Mouse (Mus musculus): ENCODE data around the gene Tmbim6. TPM values are rescaled to one million over a fixed set of nuclear protein-coding genes. Genes with fewer than 3 reads are reported as not detected.

The Tmbim6 gene
- 635 and 663 TPM in 2 replicates for total RNA-seq (2023)

DNA sequence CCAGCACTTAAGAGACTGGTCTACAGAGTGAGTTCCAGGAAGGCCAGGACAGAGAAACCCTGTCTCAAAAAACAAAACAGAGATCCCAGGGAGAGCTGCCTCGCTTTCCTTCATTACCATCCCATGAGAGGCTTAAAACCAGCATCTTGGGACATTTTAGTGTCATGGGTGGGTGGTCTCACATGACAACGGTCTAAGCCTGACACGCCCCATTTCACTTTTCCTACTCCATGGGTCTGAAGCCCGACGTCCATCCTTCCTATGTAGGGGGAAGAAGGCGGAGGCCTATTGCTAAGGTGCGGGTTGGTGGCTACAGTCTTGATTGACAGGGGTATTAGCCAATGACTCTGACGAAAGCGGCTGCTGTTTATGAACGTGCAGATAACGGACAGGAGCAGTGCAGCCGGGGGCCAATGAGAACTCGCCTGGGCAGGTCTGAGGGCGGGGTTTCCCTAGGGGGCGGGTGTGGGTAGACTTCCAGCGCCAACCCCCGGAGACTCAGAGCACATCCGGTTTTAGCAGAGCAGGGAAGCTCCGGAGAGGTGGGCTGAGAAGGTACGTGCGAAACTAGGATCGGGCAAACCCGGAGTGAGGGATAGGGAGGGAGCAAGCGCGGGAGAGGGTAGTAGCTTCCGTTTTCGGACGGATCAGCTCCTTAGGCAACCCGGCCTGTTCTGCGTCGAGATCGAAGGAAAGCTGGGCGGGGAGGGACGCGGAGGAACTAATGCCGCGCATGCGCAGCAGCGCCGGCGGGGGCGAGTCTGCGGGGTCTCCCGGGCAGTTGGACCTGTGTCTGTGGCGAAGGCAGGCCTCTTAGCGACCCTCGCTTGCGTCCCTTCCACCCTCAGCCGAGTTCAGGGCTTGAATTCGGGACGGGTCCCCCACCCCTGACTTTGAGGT lies at the start of gene Tmbim6:
Gene Tmbim6, plus strand, starts transcription at position 397 of the 900 bp plus-strand sequence.

DNA sequence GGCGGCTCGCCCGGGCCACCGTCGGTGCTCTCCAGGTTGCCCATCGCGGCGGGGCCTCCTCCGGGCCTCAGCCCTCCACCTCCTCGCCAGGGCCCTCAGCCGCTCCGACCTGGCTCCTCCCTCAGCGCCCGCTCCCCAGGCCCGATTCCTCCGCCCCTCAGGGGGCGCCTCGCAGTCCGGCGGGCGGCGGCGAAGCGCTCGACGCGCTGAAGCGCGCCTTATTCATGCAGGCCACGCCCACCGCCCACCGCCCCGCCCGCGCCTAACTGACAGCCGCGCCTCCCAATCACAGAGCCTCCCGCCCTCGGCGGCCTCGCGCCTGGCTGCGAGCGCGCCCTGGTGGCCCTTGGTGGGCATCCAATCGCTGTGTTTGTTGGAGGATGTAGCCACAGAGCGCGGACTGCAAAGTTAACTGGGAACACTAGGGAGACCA lies 22.4 kb upstream of the Tmbim6 start, which contains the start of gene Fmnl3:
Gene Fmnl3, minus strand, starts transcription at position 224 of the 433 bp plus-strand sequence.

DNA sequence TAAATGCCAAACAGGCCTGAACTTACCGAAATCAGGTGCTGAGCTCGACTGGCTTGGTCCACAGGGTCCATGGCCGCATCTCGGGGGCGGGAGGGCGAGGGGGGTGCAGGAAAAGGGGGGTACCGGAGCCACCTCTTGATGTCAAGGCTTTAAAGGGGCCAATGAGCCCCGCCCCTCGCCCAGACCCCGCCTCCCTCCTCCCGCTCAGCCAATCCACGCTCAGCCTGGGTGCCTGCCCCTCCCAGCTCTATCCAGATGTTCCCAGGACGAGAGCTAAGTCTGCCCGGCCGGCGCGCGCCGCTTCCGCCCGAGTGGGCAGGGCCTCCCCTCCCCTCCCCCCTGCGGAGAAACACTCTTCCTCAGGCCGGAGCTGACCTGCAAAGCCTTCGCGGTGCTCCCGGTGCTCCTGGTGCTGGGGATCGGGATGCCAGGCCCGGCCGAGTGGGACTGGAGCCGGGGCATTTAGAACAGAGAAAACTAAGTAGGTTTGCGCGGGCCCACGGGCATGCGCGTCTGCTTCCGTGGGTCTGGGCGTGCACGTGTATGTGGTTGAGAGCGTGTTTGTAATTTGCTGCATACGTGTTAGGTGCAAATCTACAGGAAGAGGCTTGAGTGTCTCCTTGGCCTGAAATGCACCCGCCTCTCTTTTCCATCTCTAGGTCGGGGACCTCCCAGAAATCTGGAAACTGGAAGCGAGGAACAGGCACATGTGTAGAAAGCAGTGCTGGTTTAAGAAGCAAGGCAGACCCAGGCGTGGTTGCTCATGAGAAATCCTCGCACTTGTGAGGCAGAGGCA lies 65.1 kb downstream of the Tmbim6 start, which contains the start of gene Nckap5l:
Gene Nckap5l, minus strand, starts transcription at position 143 of the 796 bp plus-strand sequence.

Other genes with a start within 250 kb of the Tmbim6 start
- not detected in 2 replicates for gene Kcnh3, start 168.0 kb upstream of the Tmbim6 start, total RNA-seq (2023)
- gene Mcrs1, start 140.9 kb upstream of the Tmbim6 start, total RNA-seq (2023): 55.8 and 72.9 TPM in 2 replicates
- gene Prpf40b, start 97.8 kb upstream of the Tmbim6 start, total RNA-seq (2023): 0.66 and 2.8 TPM in 2 replicates
- gene Fam186b, start 97.0 kb upstream of the Tmbim6 start, total RNA-seq (2023): not detected in 2 replicates
- 62.7 and 87.7 TPM in 2 replicates for gene Fmnl3, start 22.4 kb upstream of the Tmbim6 start, total RNA-seq (2023)
- 1.0 and 3.3 TPM in 2 replicates for gene Nckap5l, start 64.9 kb downstream of the Tmbim6 start, total RNA-seq (2023)
- 4.1 and 4.9 TPM in 2 replicates for gene Bcdin3d, start 81.8 kb downstream of the Tmbim6 start, total RNA-seq (2023)
- 0.60 and 0.79 TPM in 2 replicates for gene Faim2, start 135.3 kb downstream of the Tmbim6 start, total RNA-seq (2023)
- gene Aqp2, start 186.2 kb downstream of the Tmbim6 start, total RNA-seq (2023): not detected in 2 replicates
- not detected in 2 replicates for gene Aqp5, start 197.9 kb downstream of the Tmbim6 start, total RNA-seq (2023)
- not detected in 2 replicates for gene Aqp6, start 208.5 kb downstream of the Tmbim6 start, total RNA-seq (2023)

All from neutrophil, adult 65 days (primary cell).